Mouse (Mus musculus): ENCODE measurements at regions not wholly inside any gene's neighbourhood (a gene's known extent, or its start where the extent isn't known, plus 50 kb on each side); places are given as distances from the start of the nearest gene placed in this dataset.

DNA sequence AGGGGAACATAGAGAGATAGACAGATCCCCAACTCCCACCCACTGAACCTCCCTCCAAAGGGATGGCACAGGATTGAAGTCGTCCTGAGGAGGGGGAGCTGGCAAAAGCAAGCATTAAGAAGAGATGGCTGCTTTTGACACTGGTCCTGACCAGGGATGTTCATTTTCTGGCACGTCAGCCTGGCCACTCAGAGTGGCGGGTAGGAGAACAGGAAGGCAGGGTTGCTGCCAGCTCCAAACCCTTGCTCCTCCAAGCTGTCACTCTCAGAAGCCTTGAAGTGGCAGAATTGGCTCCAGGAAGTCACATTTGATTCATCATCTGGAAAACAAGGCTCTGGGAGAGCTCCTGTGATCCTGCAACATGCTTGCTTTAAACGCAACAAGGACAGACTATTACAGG is 94.8 kb upstream of the Sfswap start:
- TF ChIP-seq POLR2A (IDR thresholded peaks at IDR 0.05; ENCODE audit: insufficient read depth, low read depth, low read length): no peak
- WGBS: 48% methylated on average over 4 of the region's 4 CpGs
- Histone ChIP-seq H3K4me3 (ENCODE audit: insufficient read depth, low read depth, low read length) (no peak overlapping the region), H3K27ac (ENCODE audit: insufficient read depth, low read depth, low read length) (no peak overlapping the region), H3K4me1 (ENCODE audit: control insufficient read depth, insufficient read depth, low read length) (no peaks in the 10 kb centered on the region)

- 61% methylated on average over 14 of the region's 14 CpGs for WGBS
- no peak for TF ChIP-seq CTCF (IDR thresholded peaks at IDR 0.05; ENCODE audit: insufficient read depth, low read depth, low read length)
- TF ChIP-seq POLR2A (IDR thresholded peaks at IDR 0.05; ENCODE audit: insufficient read depth, low read depth, low read length): no peak
- Histone ChIP-seq H3K4me1 (ENCODE audit: control insufficient read depth, insufficient read depth, low read length) (no peaks in the 10 kb centered on the region), H3K4me3 (ENCODE audit: insufficient read depth, low read depth, low read length) (no peak overlapping the region), H3K27ac (ENCODE audit: insufficient read depth, low read depth, low read length) (no peak overlapping the region)
Observed at GRCm38 (mm10) chr5:129409440-129410004, 91.5 kb upstream of the Sfswap start.

DNA sequence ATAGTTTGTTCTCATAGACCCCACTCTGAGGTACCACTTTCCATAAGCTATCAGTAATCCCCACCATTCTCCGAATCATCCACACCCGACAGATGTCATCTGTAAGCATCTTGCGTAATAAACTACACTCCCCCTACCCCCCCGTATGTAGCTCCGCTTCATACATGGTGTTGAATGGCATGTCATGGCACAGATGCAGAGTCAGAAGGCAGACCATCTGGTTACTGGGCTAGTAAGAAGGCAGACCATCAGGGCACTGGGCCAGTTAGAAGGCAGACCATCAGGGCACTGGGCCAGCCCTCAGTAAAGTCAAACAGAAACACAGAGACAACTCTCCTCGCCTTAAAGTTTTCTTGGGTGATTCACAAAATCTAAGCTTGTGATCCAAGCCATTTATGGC is 88.9 kb upstream of the Sfswap start:
- H3K27ac ChIP-seq (ENCODE audit: insufficient read depth, low read depth, low read length): no peak overlapping the region
- WGBS: 91% methylated on average over 6 of the region's 6 CpGs
- TF ChIP-seq CTCF (IDR thresholded peaks at IDR 0.05; ENCODE audit: insufficient read depth, low read depth, low read length) (no peak), POLR2A (IDR thresholded peaks at IDR 0.05; ENCODE audit: insufficient read depth, low read depth, low read length) (no peak)

GRCm38 (mm10) chr5:129414960-129415706 is 85.9 kb upstream of the Sfswap start:
- no peak for TF ChIP-seq POLR2A (IDR thresholded peaks at IDR 0.05; ENCODE audit: insufficient read depth, low read depth, low read length)
- WGBS: 51% methylated on average over 12 of the region's 12 CpGs
- no peaks in the 10 kb centered on the region for H3K4me1 ChIP-seq (ENCODE audit: control insufficient read depth, insufficient read depth, low read length)
- H3K4me3 ChIP-seq (ENCODE audit: insufficient read depth, low read depth, low read length): no peak overlapping the region
- no peak overlapping the region for H3K27ac ChIP-seq (ENCODE audit: insufficient read depth, low read depth, low read length)

More for the DNA sequence above, 88.9 kb upstream of the Sfswap start:
- no peak overlapping the region for H3K4me3 ChIP-seq (ENCODE audit: insufficient read depth, low read depth, low read length)
- no peaks in the 10 kb centered on the region for H3K4me1 ChIP-seq (ENCODE audit: control insufficient read depth, insufficient read depth, low read length)

DNA sequence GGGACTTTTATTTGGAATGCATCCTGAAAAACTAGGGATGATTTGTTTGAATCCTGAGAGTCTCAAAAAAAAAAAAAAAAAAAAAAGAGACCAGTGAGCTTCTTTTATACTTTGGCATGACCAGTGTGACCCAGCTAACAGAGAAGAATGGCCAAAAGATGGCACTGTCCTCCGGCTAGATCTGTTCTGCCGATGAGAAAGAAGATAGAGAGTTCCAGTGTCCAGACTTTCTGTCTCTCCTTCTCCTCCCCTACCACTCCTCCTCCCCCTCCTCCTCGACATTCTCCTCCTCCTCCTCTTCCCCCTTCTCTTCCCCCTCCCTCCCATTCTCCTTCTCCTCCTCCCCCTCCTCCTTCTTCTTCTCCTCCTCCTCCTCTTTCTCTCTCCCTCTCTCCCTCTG is 84.6 kb upstream of the Sfswap start:
- TF ChIP-seq POLR2A (IDR thresholded peaks at IDR 0.05; ENCODE audit: insufficient read depth, low read depth, low read length) (no peak), CTCF (IDR thresholded peaks at IDR 0.05; ENCODE audit: insufficient read depth, low read depth, low read length) (no peak)
- Histone ChIP-seq H3K4me1 (ENCODE audit: control insufficient read depth, insufficient read depth, low read length) (no peaks in the 10 kb centered on the region), H3K4me3 (ENCODE audit: insufficient read depth, low read depth, low read length) (no peak overlapping the region), H3K27ac (ENCODE audit: insufficient read depth, low read depth, low read length) (no peak overlapping the region)
- WGBS: 20% methylated on average over 3 of the region's 3 CpGs

- Histone ChIP-seq H3K4me1 (ENCODE audit: control insufficient read depth, insufficient read depth, low read length) (no peaks in the 10 kb centered on the region), H3K27ac (ENCODE audit: insufficient read depth, low read depth, low read length) (no peak overlapping the region), H3K4me3 (ENCODE audit: insufficient read depth, low read depth, low read length) (no peak overlapping the region)
- WGBS: 37% methylated on average over 3 of the region's 3 CpGs
- TF ChIP-seq CTCF (IDR thresholded peaks at IDR 0.05; ENCODE audit: insufficient read depth, low read depth, low read length) (no peak), POLR2A (IDR thresholded peaks at IDR 0.05; ENCODE audit: insufficient read depth, low read depth, low read length) (no peak)
Observed at GRCm38 (mm10) chr5:129417516-129417915, 83.5 kb upstream of the Sfswap start.

GRCm38 (mm10) chr5:129420981-129421380 is 80.0 kb upstream of the Sfswap start:
- Histone ChIP-seq H3K27ac (ENCODE audit: insufficient read depth, low read depth, low read length) (no peak overlapping the region), H3K4me1 (ENCODE audit: control insufficient read depth, insufficient read depth, low read length) (peaks cover under 1% of the 10 kb centered on the region; the same call in 1 of the 2 replicates), H3K4me3 (ENCODE audit: insufficient read depth, low read depth, low read length) (no peak overlapping the region)
- 78% methylated on average over 2 of the region's 2 CpGs for WGBS
- no peak for TF ChIP-seq POLR2A (IDR thresholded peaks at IDR 0.05; ENCODE audit: insufficient read depth, low read depth, low read length)
- no peak for TF ChIP-seq CTCF (IDR thresholded peaks at IDR 0.05; ENCODE audit: insufficient read depth, low read depth, low read length)

GRCm38 (mm10) chr5:129429897-129430296 is 71.1 kb upstream of the Sfswap start:
- Histone ChIP-seq H3K4me3 (ENCODE audit: insufficient read depth, low read depth, low read length) (no peak overlapping the region), H3K27ac (ENCODE audit: insufficient read depth, low read depth, low read length) (no peak overlapping the region), H3K4me1 (ENCODE audit: control insufficient read depth, insufficient read depth, low read length) (peaks cover 9% of the 10 kb centered on the region)
- TF ChIP-seq CTCF (IDR thresholded peaks at IDR 0.05; ENCODE audit: insufficient read depth, low read depth, low read length) (no peak), POLR2A (IDR thresholded peaks at IDR 0.05; ENCODE audit: insufficient read depth, low read depth, low read length) (no peak)

GRCm38 (mm10) chr5:129430330-129430729 is 70.7 kb upstream of the Sfswap start:
- no peak for TF ChIP-seq POLR2A (IDR thresholded peaks at IDR 0.05; ENCODE audit: insufficient read depth, low read depth, low read length)
- no peak for TF ChIP-seq CTCF (IDR thresholded peaks at IDR 0.05; ENCODE audit: insufficient read depth, low read depth, low read length)
- peaks cover 9% of the 10 kb centered on the region for H3K4me1 ChIP-seq (ENCODE audit: control insufficient read depth, insufficient read depth, low read length)

More at GRCm38 (mm10) chr5:129430330-129430729, 70.7 kb upstream of the Sfswap start:
- WGBS: 80% methylated on average over 3 of the region's 3 CpGs
- no peak overlapping the region for H3K27ac ChIP-seq (ENCODE audit: insufficient read depth, low read depth, low read length)
- no peak overlapping the region for H3K4me3 ChIP-seq (ENCODE audit: insufficient read depth, low read depth, low read length)

All from olfactory bulb, adult 2 months (tissue).